Mouse (Mus musculus) heart, adult 8-10 months (tissue): Measurements from ENCODE around the gene Skor1. TPM values are rescaled to one million over a fixed set of nuclear protein-coding genes. Genes with fewer than 3 reads are reported as not detected.

Experiments used
- DNase-seq: peaks from one replicate; pipeline ENCODE4 v3.0.0; 2022; ENCODE audit warnings: low spot score
- total RNA-seq, 4 experiments: library from RNA; stranded (reverse); gene quantifications; 2 replicates each; pipeline ENCODE4 v1.2.4; 2022

Gene Skor1
- total RNA-seq, 4 experiments from 2014 or later, result 0.08 to 0.20 (median 0.12) TPM; not detected in 1

- DNase-seq, result no peak
Observed at GRCm38 (mm10) chr9:63150086-63150800, 1.5 kb upstream of the Skor1 start.

- DNase-seq, result no peak
Observed at GRCm38 (mm10) chr9:63149372-63149766, 608 bp upstream of the Skor1 start.

- no peak for DNase-seq
Observed at GRCm38 (mm10) chr9:63147786-63148409, 863 bp downstream of the Skor1 start.

GRCm38 (mm10) chr9:63147296-63147695 lies 1.5 kb downstream of the Skor1 start:
- no peak for DNase-seq

GRCm38 (mm10) chr9:63146856-63147274 lies 1.9 kb downstream of the Skor1 start:
- no peak for DNase-seq

GRCm38 (mm10) chr9:63146126-63146855 lies 2.5 kb downstream of the Skor1 start:
- DNase-seq, result no peak

GRCm38 (mm10) chr9:63145249-63146125 lies 3.3 kb downstream of the Skor1 start:
- DNase-seq, result no peak

- DNase-seq, result no peak
Observed at GRCm38 (mm10) chr9:63144502-63145248, 4.1 kb downstream of the Skor1 start.

GRCm38 (mm10) chr9:63143641-63144501 lies 4.9 kb downstream of the Skor1 start:
- no peak for DNase-seq

GRCm38 (mm10) chr9:63143227-63143626 lies 5.5 kb downstream of the Skor1 start:
- DNase-seq, result no peak

GRCm38 (mm10) chr9:63142335-63143036 lies 6.3 kb downstream of the Skor1 start:
- DNase-seq, result no peak

- no peak for DNase-seq
Observed at GRCm38 (mm10) chr9:63141641-63142334, 7.0 kb downstream of the Skor1 start.

GRCm38 (mm10) chr9:63140211-63140610 lies 8.6 kb downstream of the Skor1 start:
- DNase-seq, result no peak

GRCm38 (mm10) chr9:63139661-63140060 lies 9.1 kb downstream of the Skor1 start:
- DNase-seq, result no peak

- no peak for DNase-seq
Observed at GRCm38 (mm10) chr9:63138481-63138967, 10.2 kb downstream of the Skor1 start.

- DNase-seq, result no peak
Observed at GRCm38 (mm10) chr9:63137615-63137915, 11.2 kb downstream of the Skor1 start.

GRCm38 (mm10) chr9:63136756-63137614 lies 11.8 kb downstream of the Skor1 start:
- DNase-seq, result no peak

GRCm38 (mm10) chr9:63136241-63136640 lies 12.5 kb downstream of the Skor1 start:
- no peak for DNase-seq
